Comparison of ENCODE assay signal across 18 mouse cellular contexts in the genomic region with DNA sequence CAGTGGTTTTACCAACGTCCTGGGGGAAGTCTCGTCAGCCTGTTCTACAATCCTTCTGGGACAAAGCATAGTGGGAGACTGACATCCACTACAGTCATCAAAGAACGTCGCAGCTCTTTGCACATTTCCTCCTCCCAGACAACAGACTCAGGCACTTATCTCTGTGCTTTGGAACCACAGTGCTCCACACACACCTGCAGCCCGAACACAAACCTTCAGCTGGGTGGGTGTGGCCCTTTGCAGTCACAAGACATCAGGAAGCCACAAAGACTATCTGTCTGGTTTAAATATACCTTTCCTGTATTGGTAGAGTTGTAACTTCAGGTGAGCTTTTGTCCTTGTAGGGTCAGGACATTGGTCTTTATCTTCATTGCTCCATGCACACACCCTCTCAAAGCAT.
A peak's percentile ranks its signal among the peaks of the same experiment; 100 is the strongest.
DNase-seq lines count a peak whose midpoint lies in the region; TF ChIP-seq lines count a peak whose summit lies in the region.
"Had no signal": no experiment of that assay in that cellular context is flagged by ENCODE, and none has a peak within 500 bp of the region (broad histone marks: within the 10 kb centered on the region; RNA-seq: fewer than 3 reads in every experiment).

No protein-coding gene starts in this region.

- H3K36me3 ChIP-seq in CH12.LX (replicated peaks in 1 of 2; ENCODE audit: control insufficient read depth in 1 of 2, insufficient read depth in 1 of 2, low read length in 1 of 2), result no peaks in the 10 kb centered on the region
- H3K36me3 ChIP-seq: embryonic facial prominence, embryonic 13.5 days; hindbrain, embryonic 12.5 days had no signal

- no peak for TF ChIP-seq POLR2A in CH12.LX (IDR thresholded peaks at IDR 0.05; ENCODE audit: low read depth, low read length)

- dilution Hi-C loops in CH12.LX (cut with MboI; ENCODE audit: extremely low pct_ligation_motif_present, extremely low pct_unique_long_range_greater_than_20kb, low sequenced_read_pairs), result no loop called here

- peaks cover 3 to 16% of the 10 kb centered on the region in 2 experiments; a peak in 2 of 4 replicates for H3K4me1 ChIP-seq in CH12.LX (ENCODE audit: control insufficient read depth in 1 of 2, insufficient read depth in 2 of 2)
- H3K4me1 ChIP-seq: embryonic facial prominence, embryonic 13.5 days; forebrain, embryonic 13.5 days; hindbrain, embryonic 12.5 days had no signal

- no peaks in the 10 kb centered on the region for H3K9me3 ChIP-seq in CH12.LX (replicated peaks; ENCODE audit: low read length)
- H3K9me3 ChIP-seq: embryonic facial prominence, embryonic 13.5 days; forebrain, embryonic 13.5 days; hindbrain, embryonic 12.5 days had no signal

- no peak for TF ChIP-seq EP300 in CH12.LX (IDR thresholded peaks at IDR 0.05; ENCODE audit: low read length)

- TF ChIP-seq CTCF in CH12.LX (conservative IDR thresholded peaks at IDR 0.05 in 1 of 2, IDR thresholded peaks at IDR 0.05 in 1 of 2; ENCODE audit: low read depth in 2 of 2, low read length in 2 of 2), result no peak

- no peaks in the 10 kb centered on the region for H3K79me2 ChIP-seq in CH12.LX (replicated peaks; ENCODE audit: control insufficient read depth, extremely low read depth, insufficient read depth, poor library complexity, severe bottlenecking)

- peak; percentile 34 for DNase-seq in CD4-positive helper T cell, adult 2 months (ENCODE audit: low read depth, low spot score)
- no peak for DNase-seq in CH12.LX (ENCODE audit: extremely low read depth)
- peak; percentile 81 for DNase-seq in thymus, postnatal 0 days (ENCODE audit: low spot score)
- peak; percentile 42 to 70 for DNase-seq in thymus, postnatal 36 days
- no peak for DNase-seq in heart, adult 11 months
- DNase-seq in cerebellum, adult 18-20 months, result no peak
- DNase-seq in cerebellum, adult 9-11 months, result no peak
- DNase-seq: adrenal gland, adult 2 months; adrenal gland, postnatal 25 days; cerebellum, adult 8-10 months; cerebellum, postnatal 25 days; gastrocnemius, adult 2 months; gastrocnemius, postnatal 25 days; heart, postnatal 10 days; heart, postnatal 4 days had no signal

- H3K4me2 ChIP-seq in CH12.LX (ENCODE audit: insufficient read depth, low read depth, poor library complexity, severe bottlenecking), result peak overlapping the region; percentile 44
- H3K4me2 ChIP-seq: embryonic facial prominence, embryonic 13.5 days; forebrain, embryonic 13.5 days; hindbrain, embryonic 12.5 days had no signal

- H3K27me3 ChIP-seq in CH12.LX (replicated peaks), result no peaks in the 10 kb centered on the region
- H3K27me3 ChIP-seq: embryonic facial prominence, embryonic 13.5 days; forebrain, embryonic 13.5 days; hindbrain, embryonic 12.5 days had no signal

- in situ Hi-C loops in CH12.LX (cut with MboI; ENCODE audit: low pct_ligation_motif_present, low pct_unique_long_range_greater_than_20kb, low sequenced_read_pairs), result no loop called here

- H3K27ac ChIP-seq in CH12.LX (ENCODE audit: insufficient read depth, low read depth), result no peak overlapping the region
- H3K27ac ChIP-seq: embryonic facial prominence, embryonic 13.5 days; forebrain, embryonic 13.5 days; gastrocnemius, adult 2 months; hindbrain, embryonic 12.5 days had no signal

- TF ChIP-seq RAD21 in CH12.LX (IDR thresholded peaks at IDR 0.05; ENCODE audit: low read depth, low read length), result no peak

- H3K9ac ChIP-seq in CH12.LX (ENCODE audit: insufficient read depth, low read depth), result no peak overlapping the region
- H3K9ac ChIP-seq: embryonic facial prominence, embryonic 13.5 days; forebrain, embryonic 13.5 days; hindbrain, embryonic 12.5 days had no signal

- no peak overlapping the region for H3K4me3 ChIP-seq in CH12.LX (replicated peaks in 1 of 3; ENCODE audit: low read depth in 2 of 3, low read length in 2 of 3, poor library complexity in 1 of 3)
- H3K4me3 ChIP-seq: embryonic facial prominence, embryonic 13.5 days; forebrain, embryonic 13.5 days; gastrocnemius, adult 2 months; hindbrain, embryonic 12.5 days had no signal

TF ChIP-seq in CH12.LX, 34 proteins besides CTCF, POLR2A, EP300 and RAD21:
- TF ChIP-seq UBTF (IDR thresholded peaks at IDR 0.05; ENCODE audit: low read depth, low read length) (no peak), JUN (IDR thresholded peaks at IDR 0.05; ENCODE audit: insufficient read depth, low read depth, low read length) (no peak), HCFC1 (IDR thresholded peaks at IDR 0.05; ENCODE audit: low read depth, low read length) (no peak), E2F4 (IDR thresholded peaks at IDR 0.05; ENCODE audit: insufficient replicate concordance, low read depth, low read length) (no peak), MAFK (IDR thresholded peaks at IDR 0.05; ENCODE audit: insufficient replicate concordance, low read length) (no peak), MAZ (IDR thresholded peaks at IDR 0.05; ENCODE audit: low read depth, low read length) (no peak), JUND (conservative IDR thresholded peaks at IDR 0.05; ENCODE audit: low read depth, low read length) (no peak)
TF ChIP-seq in CH12.LX: peak in this region for 0.

Comparison
In these comparisons a context has a peak if more than half of its experiments do, and no peak if none do; other contexts are left out.
1. DNase-seq: peak in CD4-positive helper T cell, adult 2 months (single experiment), thymus, postnatal 0 days (single experiment) and thymus, postnatal 36 days (2 of 2); none in CH12.LX (single experiment), heart, adult 11 months (single experiment), cerebellum, adult 18-20 months (0 of 2) and cerebellum, adult 9-11 months (single experiment).